Mouse (Mus musculus) right cerebral cortex, postnatal 36 days (tissue): ENCODE measurements at regions not wholly inside any gene's neighbourhood (a gene's known extent, or its start where the extent isn't known, plus 50 kb on each side); places are given as distances from the start of the nearest gene placed in this dataset.

Experiments used
- DNase-seq, 2 experiments: peaks; one replicate each; pipeline ENCODE4 v3.0.0; 2022; ENCODE audit warnings: low spot score in 2 of 2, mixed read lengths in 1 of 2

DNA sequence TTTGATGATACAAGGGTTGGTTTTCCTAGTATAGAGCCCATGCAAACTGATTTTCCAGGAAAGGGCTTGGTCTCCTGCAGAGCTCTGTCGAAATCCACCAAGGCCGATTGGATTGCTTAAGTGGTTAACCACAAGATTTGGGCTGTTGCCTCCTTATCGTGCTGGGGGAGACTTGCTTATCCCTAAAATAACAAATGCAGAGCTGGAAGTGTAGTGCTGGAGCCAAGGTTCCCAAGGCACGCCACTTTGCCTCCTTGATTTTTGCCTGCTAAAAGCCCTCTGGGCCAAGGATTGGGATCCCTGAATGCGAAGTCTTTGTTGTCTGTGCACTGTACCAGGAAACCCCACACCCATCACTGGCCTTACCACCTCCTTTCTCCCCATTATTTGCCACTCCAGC lies 52.8 kb upstream of the Tmem178 start:
- no peak for DNase-seq

GRCm38 (mm10) chr17:80889095-80889494 lies 55.3 kb upstream of the Tmem178 start:
- no peak for DNase-seq

DNA sequence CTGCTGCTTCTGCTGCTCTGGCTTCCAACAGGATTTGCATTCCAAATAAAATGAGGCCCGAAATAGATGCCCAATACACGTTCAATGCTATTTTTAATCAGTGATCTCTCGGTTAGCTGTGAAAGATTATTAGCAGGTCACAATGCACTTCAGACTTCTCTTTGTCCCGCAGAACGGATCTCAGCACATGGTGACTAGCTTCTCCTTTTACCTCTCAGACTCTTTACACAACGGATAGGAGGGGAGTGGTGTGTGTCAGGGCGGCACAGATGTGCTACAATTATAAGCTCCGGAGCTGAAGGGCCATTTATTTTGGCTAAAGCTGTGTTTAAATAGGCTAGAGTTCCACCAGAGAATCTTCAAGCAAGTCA lies 56.7 kb upstream of the Tmem178 start:
- no peak for DNase-seq

DNA sequence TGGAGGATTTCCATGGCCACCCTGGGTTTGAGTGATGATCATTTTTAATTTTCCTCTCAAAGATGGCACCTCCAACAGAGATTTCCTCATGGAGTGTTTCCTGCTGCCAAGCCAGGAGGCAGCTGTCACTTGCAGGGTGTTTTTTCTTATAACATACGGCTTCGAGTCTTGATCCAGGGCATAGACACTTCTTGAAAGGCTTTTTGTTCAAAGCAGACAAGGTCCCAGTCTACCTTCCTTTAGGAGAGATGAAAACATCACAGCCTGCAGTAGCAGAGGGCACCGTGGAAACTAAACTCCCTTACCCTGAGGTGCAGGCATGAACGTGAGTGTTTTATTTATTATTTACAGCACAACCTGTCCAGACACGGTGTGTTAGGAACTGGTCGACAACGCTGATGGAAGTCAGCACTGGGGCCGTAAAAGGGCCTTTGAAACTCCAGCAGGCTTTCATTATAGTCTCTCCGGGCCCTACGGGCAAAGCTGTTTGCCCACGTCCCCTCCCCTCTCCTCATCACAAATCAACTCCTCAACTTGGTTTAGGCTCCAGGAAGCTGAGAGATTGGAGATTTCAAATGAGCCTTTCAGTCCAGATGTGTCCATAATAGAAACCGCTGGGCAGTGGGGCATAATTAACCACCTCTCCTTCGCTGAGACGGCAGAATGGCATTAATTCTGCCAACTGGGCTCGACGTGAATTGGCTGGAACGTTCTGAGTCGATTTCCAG lies 57.2 kb upstream of the Tmem178 start:
- no peak for DNase-seq

GRCm38 (mm10) chr17:80886211-80886701 lies 58.2 kb upstream of the Tmem178 start:
- DNase-seq = no peak

GRCm38 (mm10) chr17:80885706-80886105 lies 58.7 kb upstream of the Tmem178 start:
- DNase-seq = no peak

DNA sequence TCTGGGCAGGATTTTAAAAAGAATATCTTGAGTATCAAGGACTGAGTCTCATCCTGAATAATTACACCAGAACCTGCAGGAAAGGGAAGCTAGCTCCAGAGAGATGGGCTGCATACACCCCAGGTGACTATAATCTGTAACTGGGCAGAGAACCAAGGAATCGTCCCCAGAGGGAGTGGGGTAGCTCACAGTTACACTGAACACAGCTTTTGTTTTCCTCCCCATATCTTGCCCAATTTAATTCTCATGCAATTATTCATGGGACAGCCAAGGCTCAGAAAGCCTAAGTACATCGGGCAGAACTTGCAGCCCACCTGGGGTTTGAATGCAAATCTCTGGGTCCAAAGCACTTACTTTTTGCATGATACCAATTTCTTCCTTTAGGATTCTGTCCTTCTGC lies 59.5 kb upstream of the Tmem178 start:
- DNase-seq = no peak

DNA sequence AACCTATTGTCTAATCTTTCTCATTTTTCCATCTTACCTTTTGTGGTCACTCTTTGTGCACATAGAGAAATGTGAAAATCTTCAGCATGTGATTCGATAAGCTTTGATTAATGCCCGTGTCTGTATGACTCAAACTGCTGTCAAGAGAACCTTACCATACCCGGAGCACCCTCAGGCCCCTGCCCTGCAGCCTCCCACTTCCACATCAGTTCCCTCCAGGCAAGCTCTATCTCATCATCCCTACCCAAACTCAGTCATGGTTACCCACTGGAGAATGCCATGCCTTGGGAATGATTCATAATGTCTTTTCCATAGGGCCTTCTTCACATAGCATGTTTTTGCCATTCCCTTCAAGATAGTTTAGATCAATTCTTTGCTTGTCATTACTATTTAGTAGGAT lies 62.0 kb upstream of the Tmem178 start:
- no peak for DNase-seq

- DNase-seq = no peak
These were observed 64.1 kb upstream of the Tmem178 start for GRCm38 (mm10) chr17:80880325-80880724.

GRCm38 (mm10) chr17:80875352-80876044 lies 68.9 kb upstream of the Tmem178 start:
- no peak for DNase-seq

DNA sequence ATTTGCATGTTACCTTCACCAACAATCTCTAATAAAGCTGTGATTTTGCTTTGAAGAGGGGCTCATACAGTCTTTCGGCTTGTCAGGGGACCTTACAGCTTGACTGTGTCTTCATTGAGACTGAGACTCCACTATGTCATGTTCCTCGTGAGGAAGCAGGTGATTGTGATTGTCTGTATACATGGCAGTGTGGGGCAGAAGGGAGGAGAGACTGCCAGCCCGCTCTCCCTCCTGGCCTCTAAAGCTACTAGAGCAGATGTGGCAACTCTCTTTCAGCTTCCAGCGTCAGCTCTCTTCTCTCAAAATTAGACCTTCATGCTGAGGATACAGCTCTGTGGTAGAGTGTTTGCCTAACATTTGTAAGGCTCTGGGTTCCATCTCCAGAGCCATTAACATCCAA lies 73.5 kb upstream of the Tmem178 start:
- no peak for DNase-seq

DNA sequence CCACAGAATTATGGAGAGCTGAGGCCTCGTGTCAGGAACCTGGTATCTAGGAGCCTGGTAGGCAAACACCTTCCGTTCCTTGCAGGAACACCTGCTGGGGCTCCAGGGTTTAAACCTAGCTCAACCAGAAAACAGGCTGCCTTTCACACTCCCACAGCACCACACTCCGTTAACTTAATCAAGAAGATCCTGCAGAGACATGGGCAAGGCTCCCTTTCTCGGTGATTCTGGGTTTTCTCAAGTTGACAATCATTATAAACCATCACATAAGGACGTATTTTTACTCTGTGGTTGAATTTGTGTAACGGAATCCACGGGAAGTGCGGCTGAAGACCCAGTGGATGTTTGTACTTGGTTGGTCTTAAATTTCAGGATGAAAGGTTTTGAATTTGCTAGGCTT lies 82.1 kb upstream of the Tmem178 start:
- no peak for DNase-seq

DNA sequence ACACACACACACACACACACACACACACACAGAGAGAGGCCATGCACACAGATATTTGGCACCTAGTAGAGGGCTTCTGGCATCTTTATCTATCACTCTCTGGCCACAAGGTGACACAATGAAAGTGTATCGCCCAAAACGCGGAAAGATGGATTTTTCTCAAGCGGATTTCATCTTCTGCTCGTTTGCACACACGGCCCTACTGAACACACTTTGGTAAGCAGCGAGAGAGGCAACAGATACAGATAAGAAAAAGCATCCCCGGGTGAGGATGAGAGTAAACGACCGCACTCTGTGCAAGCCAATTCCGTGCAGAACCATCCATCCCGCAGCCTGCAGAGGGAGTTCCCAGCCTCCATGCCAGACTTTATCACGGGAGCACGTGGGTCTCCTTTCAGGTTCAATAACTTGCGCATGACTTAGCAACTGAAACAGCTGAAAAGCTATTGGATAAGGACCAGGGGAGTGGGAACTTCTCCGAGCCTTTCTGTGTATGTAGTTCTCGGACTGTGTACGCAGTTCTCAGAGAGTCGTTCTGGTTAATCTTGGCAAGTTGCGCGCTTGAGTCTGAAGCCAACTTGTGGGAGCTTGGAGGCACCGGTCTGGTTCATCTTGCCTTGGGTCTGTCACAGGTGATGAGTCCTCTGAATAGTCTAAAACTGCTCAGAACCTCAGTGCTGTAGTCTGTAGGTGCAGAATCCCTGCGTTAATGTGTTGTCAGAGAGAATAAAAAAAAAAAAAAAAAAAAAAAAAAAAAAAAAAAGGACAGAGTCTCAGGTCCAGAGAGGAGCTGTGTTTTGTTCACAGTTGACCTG lies 97.2 kb upstream of the Tmem178 start:
- no peak for DNase-seq

- DNase-seq = peak; percentile 18 to 26
These were observed 99.1 kb upstream of the Tmem178 start for GRCm38 (mm10) chr17:80845349-80845748.

GRCm38 (mm10) chr17:80841903-80842302 lies 102.5 kb upstream of the Tmem178 start:
- no peak for DNase-seq

DNA sequence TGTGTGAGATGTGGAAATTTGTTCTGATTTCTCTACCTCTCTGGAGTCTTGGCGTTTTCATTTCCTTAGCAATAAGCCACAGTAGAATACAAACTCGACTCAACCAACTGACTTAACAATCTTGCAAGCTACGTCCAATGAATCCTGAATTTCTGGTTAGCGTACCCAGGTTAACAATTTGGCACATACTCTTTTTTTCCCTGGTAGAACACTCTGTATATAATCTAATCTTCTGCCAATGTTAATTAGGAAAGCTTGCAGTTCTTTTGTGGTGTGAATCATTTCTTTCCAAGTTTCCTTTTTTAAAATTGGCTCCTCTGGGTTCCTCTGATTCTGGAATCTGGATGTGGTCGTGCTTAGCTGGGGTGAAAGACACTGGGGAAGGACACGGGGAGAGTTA lies 103.5 kb upstream of the Tmem178 start:
- no peak for DNase-seq

DNA sequence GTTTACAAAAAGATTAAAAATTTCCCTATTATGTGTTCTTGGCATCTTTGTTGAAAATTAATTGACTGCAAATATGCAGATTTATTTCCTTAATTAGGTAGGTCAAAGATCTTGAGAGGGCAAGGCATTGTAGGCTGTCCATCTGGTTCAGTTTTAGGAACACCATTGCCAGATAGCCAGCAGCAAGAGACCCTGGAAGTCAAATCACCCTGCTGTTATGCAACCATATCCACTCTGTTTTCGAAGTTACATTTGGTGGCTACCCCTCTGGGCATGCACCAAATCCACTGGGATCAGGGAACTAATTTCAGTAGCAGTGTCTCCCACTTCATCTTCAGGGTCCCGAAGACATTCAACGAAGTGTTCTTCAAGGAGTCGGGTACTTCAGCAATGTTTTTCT lies 104.0 kb upstream of the Tmem178 start:
- DNase-seq = no peak

DNA sequence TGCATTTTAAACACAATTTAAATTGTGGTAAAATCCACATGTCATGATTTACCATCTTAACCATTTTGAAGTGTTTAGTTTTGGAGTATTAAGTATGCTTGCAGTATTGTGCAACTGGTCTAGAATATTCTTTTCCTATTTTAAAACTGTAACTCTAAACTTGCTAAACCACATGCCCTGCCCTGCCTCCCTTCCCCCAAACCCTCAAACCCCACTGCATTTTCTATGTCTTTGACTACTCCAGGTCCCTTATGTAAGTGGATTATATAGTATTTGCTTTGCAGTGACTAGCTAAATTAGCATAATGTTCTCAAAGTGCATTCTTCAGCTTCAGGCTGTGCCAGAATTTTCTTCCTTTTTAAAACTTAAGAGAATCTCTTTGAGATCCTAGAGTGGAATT lies 106.4 kb upstream of the Map4k3 start:
- DNase-seq = no peak

DNA sequence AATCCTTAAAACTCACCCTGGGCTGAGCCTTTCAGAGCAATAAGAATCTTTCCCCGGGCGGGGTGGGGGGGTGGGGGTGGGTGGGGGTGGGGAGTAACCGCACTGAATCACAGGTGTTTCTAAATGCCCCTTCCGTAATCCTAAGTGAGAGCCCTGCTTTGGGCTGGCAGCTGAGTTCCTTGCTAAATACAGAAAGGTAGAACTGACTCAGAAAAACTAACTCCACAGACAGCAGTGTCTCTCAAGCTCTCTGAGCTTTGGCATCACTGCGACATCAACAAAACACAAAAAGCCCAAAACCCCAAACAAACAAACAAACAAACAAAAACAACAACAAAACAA lies 105.9 kb upstream of the Map4k3 start:
- no peak for DNase-seq

DNA sequence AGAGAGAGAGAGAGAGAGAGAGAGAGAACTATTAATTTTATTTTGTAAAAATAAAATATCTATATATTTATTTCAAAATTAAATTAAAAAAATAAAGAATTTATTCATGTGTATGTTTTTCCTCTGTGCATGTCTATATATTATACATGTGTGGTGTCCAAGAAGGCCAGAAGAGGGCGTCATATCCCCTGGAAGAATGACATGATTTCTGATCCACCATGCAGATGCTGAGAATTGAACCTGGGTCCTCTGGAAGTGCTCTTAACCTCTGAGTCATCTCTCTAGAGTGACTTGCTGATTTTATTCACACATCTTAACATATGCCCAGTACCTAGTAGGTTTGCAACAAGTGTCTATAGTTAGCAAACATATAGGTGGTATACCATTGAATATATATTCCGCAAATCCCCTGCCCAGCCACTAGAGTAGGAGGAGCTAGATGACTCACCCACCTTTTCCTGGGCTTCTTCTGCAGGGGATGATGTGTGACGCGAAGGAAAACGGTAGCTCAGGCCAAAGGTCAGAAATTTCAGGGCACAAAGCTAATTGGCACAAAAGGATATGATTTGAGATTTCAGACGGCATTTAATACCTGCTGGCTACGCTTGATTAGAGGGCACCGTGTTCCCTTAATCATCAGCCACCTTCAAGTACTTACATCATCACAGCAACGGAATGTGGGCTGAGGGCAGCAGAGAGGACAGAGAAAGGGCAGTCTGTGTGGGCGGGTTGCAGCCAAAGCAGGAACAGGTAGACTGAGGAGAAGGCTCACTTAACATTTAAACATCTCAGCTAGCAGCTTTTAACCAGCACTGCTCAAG lies 105.3 kb upstream of the Map4k3 start:
- DNase-seq = no peak

DNA sequence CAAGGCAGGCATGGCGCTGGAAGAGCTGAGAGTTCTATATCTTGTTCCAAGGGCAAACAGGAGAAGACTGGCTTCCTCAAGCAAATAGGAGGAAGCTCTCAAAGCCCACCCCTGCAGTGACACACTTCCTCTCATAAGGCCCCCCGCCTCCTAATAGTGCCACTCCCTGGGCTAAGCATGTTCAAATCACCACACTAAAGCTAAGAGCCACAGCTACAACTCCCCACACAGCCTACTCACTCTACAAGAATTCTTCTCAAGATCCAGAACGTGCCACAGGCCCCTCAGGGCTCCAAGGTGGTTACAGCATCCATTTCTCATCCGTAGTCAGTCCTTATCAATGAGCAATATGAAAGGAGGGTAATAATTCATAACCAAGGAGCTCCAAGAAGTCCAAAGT lies 103.4 kb upstream of the Map4k3 start:
- no peak for DNase-seq

DNA sequence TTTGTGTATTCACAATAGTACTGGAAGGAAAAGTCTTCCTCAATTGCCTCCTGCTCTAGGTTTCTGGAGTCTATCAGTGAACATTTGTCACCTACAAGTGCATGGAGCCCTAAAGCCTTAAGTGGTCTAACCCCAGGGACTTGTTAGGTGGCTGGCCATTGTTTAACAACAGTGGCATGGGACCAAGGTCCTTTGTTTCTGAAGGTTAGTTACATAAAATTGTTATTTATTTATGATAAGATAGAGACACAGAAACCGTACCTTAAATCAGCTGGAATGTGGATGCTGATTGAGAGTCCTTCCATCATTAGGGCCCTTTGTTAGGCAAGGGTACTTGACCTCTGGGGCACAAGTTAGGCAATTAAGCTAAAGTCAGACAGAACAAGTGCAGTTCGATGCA lies 99.6 kb upstream of the Map4k3 start:
- DNase-seq = no peak
